Mouse (Mus musculus): Measurements from ENCODE around the gene Car5b.

DNA sequence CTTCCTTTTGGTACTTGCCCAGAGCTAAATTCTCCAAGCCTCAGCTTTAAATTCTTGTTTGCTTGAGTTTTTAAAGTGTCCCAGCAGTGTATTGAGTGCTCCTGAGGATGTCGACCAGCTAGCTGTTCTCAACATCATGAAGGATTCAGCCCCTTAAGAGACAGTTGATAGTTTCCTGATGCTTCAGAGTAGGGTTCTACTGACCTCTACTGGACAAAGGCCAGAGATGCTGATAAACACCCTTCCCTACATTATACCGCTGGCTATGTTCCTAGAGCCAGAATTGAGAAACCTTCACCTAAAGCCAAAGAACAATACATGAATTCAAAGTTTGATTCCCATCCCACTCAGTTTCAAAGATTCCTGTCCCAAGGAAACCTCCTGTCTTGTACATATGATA lies 23.0 kb downstream of the Car5b start:
- TF ChIP-seq ZNF384 (IDR thresholded peaks at IDR 0.05; ENCODE audit: low read depth, low read length): no peak
- TF ChIP-seq HCFC1 (IDR thresholded peaks at IDR 0.05; ENCODE audit: borderline replicate concordance, insufficient read depth, low read length): no peak
- TF ChIP-seq ZC3H11A (IDR thresholded peaks at IDR 0.05; ENCODE audit: borderline replicate concordance, low read depth, low read length): peak; percentile 28; the same call in 1 of the 2 replicates
- no peak for TF ChIP-seq CHD2 (IDR thresholded peaks at IDR 0.05; ENCODE audit: low read depth, low read length)

Data from ES-E14 (cell line).